Mouse (Mus musculus) heart, embryonic 11.5 days (tissue): Measurements from ENCODE around the gene Car10. TPM values are rescaled to one million over a fixed set of nuclear protein-coding genes. Genes with fewer than 3 reads are reported as not detected.

ENCODE experiments used
- ATAC-seq: fragments of 200-750 bp; cut with Nextera tagmentation; replicated peaks from 2 replicates; pipeline ENCODE4 v1.8.0; 2017; ENCODE audit warnings: moderate library complexity; ENCODE audit not compliant: insufficient number of reproducible peaks, low FRiP score, low TSS enrichment
- H3K27ac ChIP-seq: fragments of 300-500 bp; sonication (generic); 2 replicates; pipeline ENCODE4 v1.5.1; 2014; ENCODE audit warnings: mild to moderate bottlenecking, low read depth, low read length
- H3K27me3 ChIP-seq: fragments of 300-500 bp; sonication (generic); 2 replicates; pipeline ENCODE4 v1.6.1; 2014; ENCODE audit warnings: mild to moderate bottlenecking, low read length, mixed read lengths; ENCODE audit not compliant: control insufficient read depth, insufficient read depth
- H3K36me3 ChIP-seq: fragments of 300-500 bp; sonication (generic); 2 replicates; pipeline ENCODE4 v1.6.1; 2014; ENCODE audit warnings: mild to moderate bottlenecking, low read length, moderate library complexity, mixed read lengths; ENCODE audit not compliant: control insufficient read depth, insufficient read depth
- H3K4me1 ChIP-seq: fragments of 300-500 bp; sonication (generic); 2 replicates; pipeline ENCODE4 v1.6.1; 2014; ENCODE audit warnings: low read length; ENCODE audit not compliant: control insufficient read depth, insufficient read depth
- H3K4me2 ChIP-seq: fragments of 300-500 bp; sonication (generic); 2 replicates; pipeline ENCODE4 v1.6.1; 2014; ENCODE audit warnings: mild to moderate bottlenecking, moderate library complexity
- H3K4me3 ChIP-seq: fragments of 300-500 bp; sonication (generic); 2 replicates; pipeline ENCODE4 v1.5.1; 2014; ENCODE audit warnings: low read depth, low read length
- H3K9ac ChIP-seq: fragments of 300-500 bp; sonication (generic); 2 replicates; pipeline ENCODE4 v1.6.1; 2014; ENCODE audit warnings: mild to moderate bottlenecking, low read depth, low read length, moderate library complexity
- H3K9me3 ChIP-seq: fragments of 300-500 bp; sonication (generic); replicated peaks from 2 replicates; pipeline ENCODE4 v1.6.1; 2016; ENCODE audit warnings: low read length; ENCODE audit not compliant: control insufficient read depth
- WGBS: fragments of 180-500 bp; shearing (Covaris S2); extraction: QIAGEN DNeasy Blood & Tissue Kit; methylation state at CpG from one replicate; pipeline ENCODE4 v1.1.7; 2014; ENCODE audit not compliant: insufficient replicate concordance; 5-methylcytosine and 5-hydroxymethylcytosine counted together
- polyA plus RNA-seq: library from polyadenylated mRNA; unstranded; fragments of >200 nt; fragmentation: Nextera tagmentation; extraction: Ambion mirVana; gene quantifications from 2 replicates; pipeline ENCODE4 v1.2.1, GENCODE M21; 2014

Car10 gene
- polyA plus RNA-seq, 1 experiment from 2014 or later, result 0.44 TPM

- Histone ChIP-seq H3K27ac (no peak overlapping the region), H3K4me2 (no peak overlapping the region)
- no peak for ATAC-seq
Observed at GRCm38 (mm10) chr11:93571917-93572641, 474.3 kb downstream of the Car10 start.

GRCm38 (mm10) chr11:93577441-93577840 lies 479.6 kb downstream of the Car10 start:
- H3K4me3 ChIP-seq, result no peak overlapping the region
- H3K27ac ChIP-seq, result no peak overlapping the region
- H3K9me3 ChIP-seq, result no peaks in the 10 kb centered on the region
- H3K27me3 ChIP-seq, result no peaks in the 10 kb centered on the region
- no peak for ATAC-seq
- H3K9ac ChIP-seq, result no peak overlapping the region
- H3K4me2 ChIP-seq, result no peak overlapping the region
- no peaks in the 10 kb centered on the region for H3K36me3 ChIP-seq
- 88% methylated on average over 2 of the region's 2 CpGs for WGBS
- no peaks in the 10 kb centered on the region for H3K4me1 ChIP-seq

More at GRCm38 (mm10) chr11:93571917-93572641, 474.3 kb downstream of the Car10 start:
- no peak overlapping the region for H3K9ac ChIP-seq
- H3K4me3 ChIP-seq, result no peak overlapping the region
- no peaks in the 10 kb centered on the region for H3K9me3 ChIP-seq
- no peaks in the 10 kb centered on the region for H3K27me3 ChIP-seq
- no peaks in the 10 kb centered on the region for H3K36me3 ChIP-seq
- no peaks in the 10 kb centered on the region; the same call in 1 of the 2 replicates for H3K4me1 ChIP-seq
- WGBS, result 59% methylated on average over 11 of the region's 11 CpGs

GRCm38 (mm10) chr11:93579626-93580025 lies 481.8 kb downstream of the Car10 start:
- H3K9me3 ChIP-seq, result no peaks in the 10 kb centered on the region
- H3K4me3 ChIP-seq, result no peak overlapping the region
- H3K4me1 ChIP-seq, result no peaks in the 10 kb centered on the region
- no peaks in the 10 kb centered on the region for H3K36me3 ChIP-seq
- 88% methylated on average over 1 of the region's 1 CpGs for WGBS
- ATAC-seq, result no peak
- H3K9ac ChIP-seq, result no peak overlapping the region
- no peak overlapping the region for H3K4me2 ChIP-seq
- no peaks in the 10 kb centered on the region for H3K27me3 ChIP-seq
- H3K27ac ChIP-seq, result no peak overlapping the region

- H3K9me3 ChIP-seq, result no peaks in the 10 kb centered on the region
- no peak overlapping the region for H3K9ac ChIP-seq
- WGBS, result 40% methylated on average over 4 of the region's 4 CpGs
- H3K36me3 ChIP-seq, result no peaks in the 10 kb centered on the region
- H3K27me3 ChIP-seq, result no peaks in the 10 kb centered on the region
- no peak overlapping the region for H3K27ac ChIP-seq
- no peak for ATAC-seq
- no peaks in the 10 kb centered on the region for H3K4me1 ChIP-seq
- H3K4me3 ChIP-seq, result no peak overlapping the region
- no peak overlapping the region for H3K4me2 ChIP-seq
Observed at GRCm38 (mm10) chr11:93581326-93581725, 483.5 kb downstream of the Car10 start.

GRCm38 (mm10) chr11:93587788-93588187 lies 490.0 kb downstream of the Car10 start:
- Histone ChIP-seq H3K27me3 (no peaks in the 10 kb centered on the region), H3K4me3 (no peak overlapping the region), H3K9me3 (no peaks in the 10 kb centered on the region), H3K9ac (no peak overlapping the region), H3K4me1 (no peaks in the 10 kb centered on the region), H3K4me2 (no peak overlapping the region), H3K36me3 (no peaks in the 10 kb centered on the region), H3K27ac (no peak overlapping the region)
- 61% methylated on average over 4 of the region's 4 CpGs for WGBS
- ATAC-seq, result no peak

- Histone ChIP-seq H3K4me3 (no peak overlapping the region), H3K4me1 (peaks cover 4% of the 10 kb centered on the region; the same call in 1 of the 2 replicates), H3K9me3 (no peaks in the 10 kb centered on the region), H3K4me2 (no peak overlapping the region), H3K27ac (no peak overlapping the region), H3K27me3 (no peaks in the 10 kb centered on the region), H3K36me3 (no peaks in the 10 kb centered on the region), H3K9ac (no peak overlapping the region)
- ATAC-seq, result no peak
- 88% methylated on average over 3 of the region's 3 CpGs for WGBS
Observed at GRCm38 (mm10) chr11:93590652-93591051, 492.8 kb downstream of the Car10 start.

GRCm38 (mm10) chr11:93594033-93594432 lies 496.2 kb downstream of the Car10 start:
- Histone ChIP-seq H3K36me3 (no peaks in the 10 kb centered on the region), H3K9ac (no peak overlapping the region), H3K27ac (no peak overlapping the region), H3K27me3 (no peaks in the 10 kb centered on the region), H3K9me3 (no peaks in the 10 kb centered on the region), H3K4me2 (no peak overlapping the region), H3K4me3 (no peak overlapping the region), H3K4me1 (peaks cover 4% of the 10 kb centered on the region; the same call in 1 of the 2 replicates)
- 2% methylated on average over 2 of the region's 2 CpGs for WGBS
- 0 out of 2 replicates have a peak, but pooled peaks have one; percentile 46 for ATAC-seq

- Histone ChIP-seq H3K4me3 (no peak overlapping the region), H3K27me3 (no peaks in the 10 kb centered on the region), H3K27ac (no peak overlapping the region), H3K36me3 (no peaks in the 10 kb centered on the region), H3K4me2 (no peak overlapping the region), H3K9me3 (no peaks in the 10 kb centered on the region), H3K9ac (no peak overlapping the region), H3K4me1 (peaks cover 4% of the 10 kb centered on the region; the same call in 1 of the 2 replicates)
- 48% methylated on average over 4 of the region's 4 CpGs for WGBS
- no peak for ATAC-seq
Observed at GRCm38 (mm10) chr11:93598175-93598574, 500.3 kb downstream of the Car10 start.

GRCm38 (mm10) chr11:93599755-93600154 lies 501.9 kb downstream of the Car10 start:
- Histone ChIP-seq H3K4me2 (no peak overlapping the region), H3K9me3 (no peaks in the 10 kb centered on the region), H3K27me3 (no peaks in the 10 kb centered on the region), H3K36me3 (no peaks in the 10 kb centered on the region), H3K27ac (no peak overlapping the region), H3K4me3 (no peak overlapping the region), H3K4me1 (no peaks in the 10 kb centered on the region), H3K9ac (no peak overlapping the region)
- WGBS, result 71% methylated on average over 3 of the region's 3 CpGs
- no peak for ATAC-seq
